Mouse (Mus musculus) kidney, embryonic 15.5 days (tissue): ENCODE measurements around the gene Dennd1a. TPM values are rescaled to one million over a fixed set of nuclear protein-coding genes. Genes with fewer than 3 reads are reported as not detected.

Experiments
- ATAC-seq: fragments of 200-750 bp; cut with Nextera tagmentation; replicated peaks from 2 replicates; pipeline ENCODE4 v1.8.0; 2017; ENCODE audit warnings: moderate TSS enrichment; ENCODE audit not compliant: low FRiP score
- H3K27ac ChIP-seq: fragments of 300-500 bp; sonication (generic); 2 replicates; pipeline ENCODE4 v1.5.1; 2015; ENCODE audit warnings: mild to moderate bottlenecking, inconsistent platforms
- H3K27me3 ChIP-seq: fragments of 300-500 bp; sonication (generic); 2 replicates; pipeline ENCODE4 v1.6.1; 2015; ENCODE audit warnings: inconsistent platforms
- H3K36me3 ChIP-seq: fragments of 300-500 bp; sonication (generic); 2 replicates; pipeline ENCODE4 v1.6.1; 2015; ENCODE audit warnings: inconsistent platforms
- H3K4me1 ChIP-seq: fragments of 300-500 bp; sonication (generic); 2 replicates; pipeline ENCODE4 v1.6.1; 2015; ENCODE audit warnings: inconsistent platforms
- H3K4me2 ChIP-seq: fragments of 300-500 bp; sonication (generic); 2 replicates; pipeline ENCODE4 v1.6.1; 2015; ENCODE audit warnings: moderate library complexity, mild to moderate bottlenecking, inconsistent platforms
- H3K4me3 ChIP-seq: fragments of 300-500 bp; sonication (generic); replicated peaks from 2 replicates; pipeline ENCODE4 v1.5.1; 2015; ENCODE audit warnings: mild to moderate bottlenecking, inconsistent platforms
- H3K9ac ChIP-seq: fragments of 300-500 bp; sonication (generic); 2 replicates; pipeline ENCODE4 v1.6.1; 2015; ENCODE audit warnings: mild to moderate bottlenecking, inconsistent platforms
- H3K9me3 ChIP-seq: fragments of 300-500 bp; sonication (generic); replicated peaks from 2 replicates; pipeline ENCODE4 v1.6.1; 2016; ENCODE audit warnings: inconsistent platforms
- WGBS: fragments of 180-500 bp; shearing (Covaris S2); methylation state at CpG from one replicate; pipeline ENCODE4 v1.1.7; 2015; ENCODE audit warnings: mixed read lengths; 5-methylcytosine and 5-hydroxymethylcytosine counted together
- polyA plus RNA-seq: library from polyadenylated mRNA; unstranded; fragments of >200 nt; fragmentation: Nextera tagmentation; extraction: Ambion mirVana; gene quantifications from 2 replicates; pipeline ENCODE4 v1.2.1, GENCODE M21; 2015

Dennd1a gene
- polyA plus RNA-seq, 1 experiment from 2014 or later, result 16.2 TPM

DNA sequence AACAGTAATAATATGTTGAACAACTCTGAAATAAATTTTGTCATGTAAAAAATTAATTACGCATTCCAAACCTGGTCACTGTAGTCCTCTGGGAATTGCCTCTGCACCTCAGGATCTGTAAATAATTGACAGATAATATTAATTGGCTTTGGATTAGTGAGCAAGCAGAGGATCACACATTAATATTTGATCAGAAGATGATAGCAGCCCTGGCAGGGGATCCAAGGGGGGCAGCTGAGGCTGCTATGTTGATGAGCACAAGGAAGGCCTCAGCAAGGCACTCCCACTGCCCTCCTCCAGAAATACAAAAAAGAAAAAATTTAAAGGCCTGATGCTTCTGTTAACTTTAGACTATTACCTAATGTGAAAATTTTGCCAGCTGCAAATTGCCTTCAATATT, 127.5 kb downstream of the Dennd1a start:
- Histone ChIP-seq H3K27ac (no peak overlapping the region), H3K9me3 (no peaks in the 10 kb centered on the region), H3K9ac (no peak overlapping the region), H3K4me3 (no peak overlapping the region), H3K4me2 (no peak overlapping the region), H3K36me3 (no peaks in the 10 kb centered on the region), H3K27me3 (no peaks in the 10 kb centered on the region), H3K4me1 (peaks cover 5% of the 10 kb centered on the region; the same call in 1 of the 2 replicates)
- 91% methylated on average over 1 of the region's 1 CpGs for WGBS
- no peak for ATAC-seq

DNA sequence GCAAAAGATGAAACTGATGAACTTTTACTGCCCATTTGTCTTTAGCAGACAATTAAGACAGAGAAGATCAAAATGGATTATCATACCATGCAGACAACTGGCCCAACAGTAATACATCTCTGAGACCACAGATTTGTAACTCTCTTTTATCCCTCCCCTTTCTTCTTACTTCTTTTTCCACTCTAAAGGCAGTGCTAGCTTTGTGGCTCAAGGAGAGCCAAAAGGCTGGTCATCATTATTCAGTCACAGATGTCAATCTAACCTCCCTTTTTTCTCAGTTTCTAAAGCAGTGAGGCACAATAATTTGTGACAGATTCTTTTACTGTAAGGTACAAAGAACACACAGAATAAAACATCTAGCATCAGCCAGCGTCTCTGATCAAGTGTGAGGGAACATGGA, 130.2 kb downstream of the Dennd1a start:
- ATAC-seq, result no peak
- Histone ChIP-seq H3K4me1 (peaks cover 5% of the 10 kb centered on the region; the same call in 1 of the 2 replicates), H3K9me3 (no peaks in the 10 kb centered on the region), H3K27ac (no peak overlapping the region), H3K4me3 (no peak overlapping the region), H3K36me3 (no peaks in the 10 kb centered on the region), H3K27me3 (no peaks in the 10 kb centered on the region), H3K9ac (no peak overlapping the region), H3K4me2 (no peak overlapping the region)
- 65% methylated on average over 1 of the region's 1 CpGs for WGBS

DNA sequence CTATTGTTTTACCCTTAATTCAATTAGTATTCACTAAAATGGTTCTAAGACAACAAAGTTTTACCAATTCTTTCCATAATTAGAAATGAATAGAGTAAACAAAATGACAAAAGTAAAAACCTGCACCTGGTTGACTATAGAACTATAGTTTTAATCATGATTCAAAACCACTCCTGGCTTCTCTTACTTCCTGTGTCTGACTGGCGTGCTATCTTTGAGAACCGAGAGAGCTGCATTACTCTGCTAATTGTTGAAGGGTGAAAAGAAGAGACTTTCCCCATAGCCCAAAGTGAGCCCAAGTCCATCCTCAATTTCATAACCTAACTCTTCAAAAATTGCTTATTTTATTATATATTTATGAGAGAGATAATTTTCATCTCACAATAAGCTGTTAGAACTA, 131.2 kb downstream of the Dennd1a start:
- Histone ChIP-seq H3K9ac (no peak overlapping the region), H3K4me2 (no peak overlapping the region), H3K9me3 (no peaks in the 10 kb centered on the region), H3K27me3 (no peaks in the 10 kb centered on the region), H3K4me3 (no peak overlapping the region), H3K36me3 (no peaks in the 10 kb centered on the region), H3K27ac (no peak overlapping the region), H3K4me1 (peaks cover 5% of the 10 kb centered on the region; the same call in 1 of the 2 replicates)
- no peak for ATAC-seq
- 70% methylated on average over 2 of the region's 2 CpGs for WGBS

DNA sequence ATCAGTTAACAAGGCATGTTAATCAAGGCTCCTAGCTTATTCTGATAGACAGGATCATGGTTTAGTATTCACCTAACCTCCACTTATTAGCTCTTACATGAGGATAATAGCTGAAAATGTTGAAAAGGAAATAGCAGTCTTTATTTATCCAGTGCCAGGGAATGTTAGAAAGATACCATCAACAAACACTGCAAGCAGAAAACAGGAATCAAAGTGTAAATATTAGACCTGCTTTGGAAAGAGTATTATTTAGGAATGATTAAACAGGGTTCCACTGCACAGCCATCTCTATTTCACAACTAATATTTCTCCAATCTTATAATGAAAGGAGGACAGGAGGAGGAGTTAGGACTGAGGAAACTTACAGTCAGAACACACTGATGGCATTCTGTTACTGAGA, 142.4 kb downstream of the Dennd1a start:
- Histone ChIP-seq H3K4me2 (no peak overlapping the region), H3K4me1 (no peaks in the 10 kb centered on the region), H3K9ac (no peak overlapping the region), H3K36me3 (no peaks in the 10 kb centered on the region), H3K9me3 (no peaks in the 10 kb centered on the region), H3K4me3 (no peak overlapping the region), H3K27ac (no peak overlapping the region), H3K27me3 (no peaks in the 10 kb centered on the region)
- ATAC-seq, result no peak

GRCm38 (mm10) chr2:38144067-38144779, 143.0 kb downstream of the Dennd1a start:
- Histone ChIP-seq H3K36me3 (no peaks in the 10 kb centered on the region), H3K27ac (no peak overlapping the region), H3K27me3 (no peaks in the 10 kb centered on the region), H3K4me2 (no peak overlapping the region), H3K9ac (no peak overlapping the region), H3K4me3 (no peak overlapping the region), H3K9me3 (no peaks in the 10 kb centered on the region), H3K4me1 (no peaks in the 10 kb centered on the region)
- 63% methylated on average over 8 of the region's 8 CpGs for WGBS
- no peak for ATAC-seq

GRCm38 (mm10) chr2:38142905-38143304, 144.3 kb downstream of the Dennd1a start:
- Histone ChIP-seq H3K27me3 (no peaks in the 10 kb centered on the region), H3K4me1 (no peaks in the 10 kb centered on the region)

DNA sequence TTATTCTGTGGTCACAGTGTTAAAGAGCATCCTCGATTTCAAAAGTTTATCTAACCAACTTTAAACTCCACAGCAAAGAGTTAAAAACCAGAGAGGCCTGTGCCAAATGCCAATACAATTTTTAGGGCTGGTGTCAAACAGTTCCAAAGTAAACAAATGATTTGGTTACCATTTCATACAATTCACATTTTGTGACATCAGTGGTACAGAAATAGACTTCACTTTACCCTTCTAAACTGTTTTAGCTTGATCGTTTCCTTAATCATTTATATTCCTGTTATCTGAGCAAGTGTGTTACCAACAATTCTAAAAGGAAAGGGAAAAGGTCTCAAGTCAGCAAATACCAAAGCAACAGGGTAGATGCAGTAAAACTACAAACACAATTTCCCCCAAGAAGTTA, 145.0 kb downstream of the Dennd1a start:
- no peak overlapping the region for H3K9ac ChIP-seq
- 56% methylated on average over 2 of the region's 2 CpGs for WGBS
- H3K36me3 ChIP-seq, result no peaks in the 10 kb centered on the region
- no peaks in the 10 kb centered on the region for H3K9me3 ChIP-seq
- no peak overlapping the region for H3K27ac ChIP-seq
- no peak for ATAC-seq
- no peaks in the 10 kb centered on the region for H3K4me1 ChIP-seq
- no peaks in the 10 kb centered on the region for H3K27me3 ChIP-seq
- H3K4me3 ChIP-seq, result no peak overlapping the region
- no peak overlapping the region for H3K4me2 ChIP-seq

More at GRCm38 (mm10) chr2:38142905-38143304, 144.3 kb downstream of the Dennd1a start:
- ATAC-seq, result no peak
- Histone ChIP-seq H3K4me3 (no peak overlapping the region), H3K4me2 (no peak overlapping the region), H3K27ac (no peak overlapping the region), H3K9ac (no peak overlapping the region), H3K36me3 (no peaks in the 10 kb centered on the region), H3K9me3 (no peaks in the 10 kb centered on the region)
- WGBS, result 51% methylated on average over 5 of the region's 5 CpGs

GRCm38 (mm10) chr2:38139536-38139935, 147.7 kb downstream of the Dennd1a start:
- WGBS, result 55% methylated on average over 3 of the region's 3 CpGs

GRCm38 (mm10) chr2:38137086-38137485, 150.1 kb downstream of the Dennd1a start:
- Histone ChIP-seq H3K4me1 (no peaks in the 10 kb centered on the region), H3K4me2 (no peak overlapping the region), H3K9ac (no peak overlapping the region), H3K4me3 (no peak overlapping the region), H3K36me3 (no peaks in the 10 kb centered on the region), H3K27me3 (no peaks in the 10 kb centered on the region), H3K27ac (no peak overlapping the region), H3K9me3 (no peaks in the 10 kb centered on the region)
- ATAC-seq, result no peak
- WGBS, result 22% methylated on average over 5 of the region's 5 CpGs

More at GRCm38 (mm10) chr2:38139536-38139935, 147.7 kb downstream of the Dennd1a start:
- no peaks in the 10 kb centered on the region for H3K27me3 ChIP-seq
- H3K9ac ChIP-seq, result no peak overlapping the region
- no peaks in the 10 kb centered on the region for H3K36me3 ChIP-seq
- H3K4me2 ChIP-seq, result no peak overlapping the region
- H3K4me3 ChIP-seq, result no peak overlapping the region
- H3K9me3 ChIP-seq, result no peaks in the 10 kb centered on the region
- no peaks in the 10 kb centered on the region for H3K4me1 ChIP-seq
- H3K27ac ChIP-seq, result no peak overlapping the region
- no peak for ATAC-seq

DNA sequence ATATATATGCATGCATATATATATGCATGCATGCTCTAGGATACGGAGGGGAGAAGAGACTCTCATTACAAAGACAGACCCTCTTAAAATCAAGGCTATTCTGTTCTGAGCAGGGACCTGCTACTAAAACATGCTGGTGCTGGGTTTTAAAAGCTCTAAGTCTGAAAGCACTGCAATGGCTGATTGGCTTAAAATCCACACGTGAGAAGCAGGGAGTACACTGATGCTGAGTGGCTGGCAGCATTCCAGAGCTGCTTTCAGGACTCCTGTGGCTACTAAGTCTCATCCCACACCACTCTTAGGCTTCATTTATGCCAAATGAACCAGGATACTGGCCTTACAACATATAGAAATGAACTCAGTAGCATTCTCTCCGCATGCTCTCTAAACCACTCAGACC, 151.8 kb downstream of the Dennd1a start:
- Histone ChIP-seq H3K27ac (no peak overlapping the region), H3K4me3 (no peak overlapping the region), H3K9ac (no peak overlapping the region), H3K36me3 (no peaks in the 10 kb centered on the region), H3K4me2 (no peak overlapping the region), H3K4me1 (peaks cover 3% of the 10 kb centered on the region), H3K9me3 (no peaks in the 10 kb centered on the region), H3K27me3 (no peaks in the 10 kb centered on the region)
- ATAC-seq, result no peak
- WGBS, result 71% methylated on average over 3 of the region's 3 CpGs

DNA sequence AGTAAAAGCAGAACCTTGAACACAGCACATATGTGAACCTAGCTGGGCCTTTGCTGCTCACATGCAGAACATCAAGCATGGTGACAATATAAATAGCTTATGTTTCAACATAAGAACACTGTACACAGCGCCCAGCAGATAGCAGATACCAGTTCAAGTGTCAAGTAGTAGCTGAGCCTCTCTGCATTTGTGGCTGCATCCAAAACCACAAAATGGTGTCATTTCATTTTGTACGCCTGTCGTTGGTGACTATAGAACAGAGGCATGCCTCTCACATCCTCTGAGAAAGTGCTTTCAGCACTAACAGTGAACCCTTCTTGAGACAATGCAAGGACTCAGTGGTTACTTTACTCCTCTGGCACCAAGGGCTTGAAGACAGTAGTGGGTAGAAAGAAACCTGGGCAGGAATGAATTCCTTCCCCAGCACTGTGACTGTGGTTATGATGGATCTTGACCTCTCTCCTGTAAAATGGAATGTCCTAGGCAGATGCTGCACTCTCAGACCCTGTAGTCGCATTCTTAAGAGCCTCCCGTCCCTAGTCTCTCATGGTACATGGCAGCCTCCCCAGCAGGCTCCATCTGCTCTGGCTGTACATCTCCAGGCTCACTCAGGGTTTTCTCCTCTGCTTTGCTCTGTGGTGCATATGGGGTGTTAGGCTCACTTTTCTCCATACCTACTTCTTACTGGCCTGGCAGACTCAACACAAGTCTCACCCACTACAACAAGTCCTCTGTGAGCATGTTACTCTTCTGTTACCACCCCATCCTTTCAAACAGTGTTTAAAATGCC, 154.0 kb downstream of the Dennd1a start:
- H3K4me1 ChIP-seq, result peaks cover 8% of the 10 kb centered on the region
- no peak overlapping the region for H3K4me2 ChIP-seq
- no peak for ATAC-seq
- H3K36me3 ChIP-seq, result no peaks in the 10 kb centered on the region
- no peaks in the 10 kb centered on the region for H3K27me3 ChIP-seq
- no peaks in the 10 kb centered on the region for H3K9me3 ChIP-seq
- 91% methylated on average over 5 of the region's 5 CpGs for WGBS
- H3K27ac ChIP-seq, result no peak overlapping the region
- H3K9ac ChIP-seq, result no peak overlapping the region
- no peak overlapping the region for H3K4me3 ChIP-seq

- no peak for ATAC-seq
- 58% methylated on average over 1 of the region's 1 CpGs for WGBS
- H3K4me3 ChIP-seq, result no peak overlapping the region
- no peak overlapping the region for H3K9ac ChIP-seq
- H3K9me3 ChIP-seq, result no peaks in the 10 kb centered on the region
- no peaks in the 10 kb centered on the region for H3K36me3 ChIP-seq
- no peaks in the 10 kb centered on the region for H3K27me3 ChIP-seq
- no peak overlapping the region for H3K4me2 ChIP-seq
- H3K27ac ChIP-seq, result no peak overlapping the region
- H3K4me1 ChIP-seq, result peaks cover 8% of the 10 kb centered on the region
Observed at GRCm38 (mm10) chr2:38132233-38132822, 154.9 kb downstream of the Dennd1a start.
